Mouse (Mus musculus) midbrain, embryonic 16.5 days (tissue): ENCODE measurements around the gene 1700010I14Rik. TPM values are rescaled to one million over a fixed set of nuclear protein-coding genes. Genes with fewer than 3 reads are reported as not detected.
A peak's percentile ranks its signal among the peaks of the same experiment; 100 is the strongest.

Source experiments
- ATAC-seq: fragments of 200-750 bp; cut with Nextera tagmentation; 2 replicates; pipeline ENCODE4 v1.8.0; 2017; ENCODE audit warnings: moderate TSS enrichment
- H3K27ac ChIP-seq: fragments of 300-500 bp; sonication (generic); 2 replicates; pipeline ENCODE4 v1.5.1; 2014; ENCODE audit warnings: mild to moderate bottlenecking, low read length, mixed read lengths
- H3K27me3 ChIP-seq: fragments of 300-500 bp; sonication (generic); 2 replicates; pipeline ENCODE4 v1.6.1; 2014; ENCODE audit warnings: low read depth, low read length, mixed read lengths; ENCODE audit not compliant: control insufficient read depth, insufficient read depth
- H3K36me3 ChIP-seq: fragments of 300-500 bp; sonication (generic); 2 replicates; pipeline ENCODE4 v1.6.1; 2014; ENCODE audit warnings: mild to moderate bottlenecking, low read length, moderate library complexity, mixed read lengths; ENCODE audit not compliant: control insufficient read depth, insufficient read depth
- H3K4me1 ChIP-seq: fragments of 300-500 bp; sonication (generic); 2 replicates; pipeline ENCODE4 v1.6.1; 2014; ENCODE audit warnings: mild to moderate bottlenecking, low read length, mixed read lengths; ENCODE audit not compliant: control insufficient read depth, insufficient read depth
- H3K4me2 ChIP-seq: fragments of 300-500 bp; sonication (generic); 2 replicates; pipeline ENCODE4 v1.6.1; 2014; ENCODE audit warnings: mild to moderate bottlenecking, low read length, mixed read lengths
- H3K4me3 ChIP-seq: fragments of 300-500 bp; sonication (generic); 2 replicates; pipeline ENCODE4 v1.5.1; 2014; ENCODE audit warnings: low read depth, mild to moderate bottlenecking, low read length, moderate library complexity, mixed read lengths
- H3K9ac ChIP-seq: fragments of 300-500 bp; sonication (generic); 2 replicates; pipeline ENCODE4 v1.6.1; 2014; ENCODE audit warnings: low read depth, low read length, mixed read lengths
- H3K9me3 ChIP-seq: fragments of 300-500 bp; sonication (generic); replicated peaks from 2 replicates; pipeline ENCODE4 v1.6.1; 2014; ENCODE audit warnings: mild to moderate bottlenecking, low read length, mixed read lengths; ENCODE audit not compliant: control insufficient read depth, poor library complexity, severe bottlenecking
- WGBS: fragments of 180-500 bp; shearing (Covaris S2); extraction: QIAGEN DNeasy Blood & Tissue Kit; methylation state at CpG from one replicate; pipeline ENCODE4 v1.1.7; 2014; 5-methylcytosine and 5-hydroxymethylcytosine counted together
- polyA plus RNA-seq: library from polyadenylated mRNA; unstranded; fragments of >200 nt; fragmentation: Nextera tagmentation; extraction: Ambion mirVana; gene quantifications from 2 replicates; pipeline ENCODE4 v1.2.1, GENCODE M21; 2015

Gene 1700010I14Rik
- polyA plus RNA-seq, 1 experiment from 2014 or later, result 3.6 TPM

DNA sequence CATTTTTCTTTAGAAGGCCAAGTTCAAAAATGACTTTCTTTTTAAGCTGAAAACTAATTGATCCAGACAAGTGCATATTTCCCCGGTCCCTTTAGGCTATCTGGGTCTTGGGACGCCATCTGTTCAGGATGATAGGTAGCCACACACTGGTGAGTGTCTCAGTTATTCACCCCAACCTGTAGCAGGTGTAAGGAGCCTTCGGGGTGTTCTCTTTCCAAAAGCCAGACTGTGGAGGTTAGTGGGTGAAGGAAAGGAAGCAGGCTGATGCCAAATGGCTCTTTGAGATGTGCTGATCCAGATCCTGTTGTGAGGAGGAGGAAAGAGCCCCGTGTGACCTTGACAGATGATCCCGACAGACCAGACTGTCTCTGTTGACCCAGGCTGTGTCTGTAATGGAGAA is 14.8 kb upstream of the 1700010I14Rik start:
- H3K9ac ChIP-seq, result 0 out of 2 replicates have a peak overlapping the region, but pooled peaks have one; percentile 34
- no peaks in the 10 kb centered on the region for H3K27me3 ChIP-seq
- WGBS, result 66% methylated on average over 5 of the region's 5 CpGs
- no peak overlapping the region for H3K4me3 ChIP-seq
- H3K27ac ChIP-seq, result no peak overlapping the region
- H3K4me1 ChIP-seq, result peaks cover 9% of the 10 kb centered on the region
- no peaks in the 10 kb centered on the region for H3K9me3 ChIP-seq
- H3K4me2 ChIP-seq, result no peak overlapping the region
- no peak for ATAC-seq
- peaks cover 11% of the 10 kb centered on the region for H3K36me3 ChIP-seq

DNA sequence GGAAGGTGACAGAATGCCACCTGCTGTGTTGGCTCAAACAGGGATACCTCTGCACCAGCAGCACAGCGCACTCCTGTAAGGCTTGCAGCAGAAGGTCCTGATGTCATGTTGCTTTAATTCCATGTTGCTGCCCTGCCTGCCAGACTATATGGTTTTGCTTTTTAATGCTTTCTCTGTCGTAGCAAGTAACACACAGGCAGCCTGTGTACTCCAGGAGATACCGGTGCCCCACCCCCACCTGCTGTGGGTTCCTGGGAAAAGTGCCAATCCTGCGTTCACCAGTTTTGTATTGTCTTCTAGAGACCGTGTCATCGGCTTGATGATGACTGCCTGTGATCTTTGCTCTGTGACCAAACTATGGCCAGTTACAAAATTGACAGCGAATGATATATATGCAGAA is 13.7 kb upstream of the 1700010I14Rik start:
- H3K36me3 ChIP-seq, result peaks cover 9% of the 10 kb centered on the region
- H3K27ac ChIP-seq, result no peak overlapping the region
- no peak overlapping the region for H3K4me3 ChIP-seq
- H3K9me3 ChIP-seq, result no peaks in the 10 kb centered on the region
- no peak overlapping the region for H3K9ac ChIP-seq
- no peak overlapping the region for H3K4me2 ChIP-seq
- H3K4me1 ChIP-seq, result peaks cover 9% of the 10 kb centered on the region
- no peaks in the 10 kb centered on the region for H3K27me3 ChIP-seq
- no peak for ATAC-seq
- 46% methylated on average over 7 of the region's 7 CpGs for WGBS

DNA sequence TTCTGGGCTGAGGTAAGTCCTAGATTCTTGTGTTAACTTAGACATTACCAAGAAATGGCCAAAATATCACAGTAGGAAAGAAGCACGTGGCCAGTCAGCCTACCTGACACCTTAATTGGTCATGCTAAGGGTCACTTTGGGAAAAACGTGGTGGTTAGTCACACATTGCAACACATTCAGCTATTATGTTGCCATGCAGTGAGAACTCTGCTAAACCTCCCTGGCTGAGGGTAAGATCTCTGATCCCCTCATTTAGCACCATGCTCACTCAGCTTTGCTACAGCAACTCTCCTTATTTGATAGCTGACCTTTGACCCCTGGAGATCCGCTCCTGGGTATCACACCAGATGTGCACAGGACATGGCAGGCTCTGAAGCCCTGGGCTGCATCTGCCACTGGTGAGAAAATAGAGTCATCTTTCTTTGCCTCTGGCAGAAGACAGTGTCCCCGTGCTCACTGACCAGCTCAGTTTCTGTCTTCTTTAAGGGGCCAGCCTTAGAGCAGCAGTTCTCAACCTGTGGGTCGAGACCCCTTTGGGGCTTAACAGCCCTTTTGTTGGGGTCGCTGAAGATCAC is 13.2 kb upstream of the 1700010I14Rik start:
- no peak overlapping the region for H3K4me3 ChIP-seq
- ATAC-seq, result no peak
- WGBS, result 35% methylated on average over 6 of the region's 6 CpGs
- peaks cover 9% of the 10 kb centered on the region for H3K4me1 ChIP-seq
- H3K9me3 ChIP-seq, result no peaks in the 10 kb centered on the region
- peaks cover 4% of the 10 kb centered on the region for H3K36me3 ChIP-seq
- H3K27ac ChIP-seq, result no peak overlapping the region
- H3K27me3 ChIP-seq, result no peaks in the 10 kb centered on the region
- H3K4me2 ChIP-seq, result no peak overlapping the region
- H3K9ac ChIP-seq, result no peak overlapping the region

DNA sequence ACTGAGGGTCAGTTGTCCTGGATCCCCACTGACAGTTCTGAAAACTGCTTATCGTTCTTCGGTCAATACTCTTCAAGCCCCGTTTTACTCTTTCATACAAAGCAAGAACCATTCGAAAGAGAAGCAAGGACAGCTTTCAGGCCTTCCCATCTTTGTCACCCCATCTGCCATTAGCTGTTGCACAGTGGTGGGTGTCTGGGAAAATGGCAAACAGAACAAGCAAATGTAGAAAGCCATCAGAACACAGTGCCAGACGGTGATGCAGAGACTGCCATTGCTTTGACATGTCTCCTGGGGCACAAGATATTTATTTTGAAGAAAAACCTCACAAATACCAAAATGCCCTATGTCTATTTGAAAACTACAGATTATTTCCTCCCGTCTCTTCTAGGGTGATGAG is 11.4 kb upstream of the 1700010I14Rik start:
- peaks cover 9% of the 10 kb centered on the region for H3K4me1 ChIP-seq
- H3K27ac ChIP-seq, result no peak overlapping the region
- no peak overlapping the region for H3K4me2 ChIP-seq
- no peaks in the 10 kb centered on the region for H3K9me3 ChIP-seq
- H3K27me3 ChIP-seq, result no peaks in the 10 kb centered on the region
- peaks cover 3% of the 10 kb centered on the region for H3K36me3 ChIP-seq
- no peak overlapping the region for H3K9ac ChIP-seq
- no peak for ATAC-seq
- no peak overlapping the region for H3K4me3 ChIP-seq
- 91% methylated on average over 6 of the region's 6 CpGs for WGBS

DNA sequence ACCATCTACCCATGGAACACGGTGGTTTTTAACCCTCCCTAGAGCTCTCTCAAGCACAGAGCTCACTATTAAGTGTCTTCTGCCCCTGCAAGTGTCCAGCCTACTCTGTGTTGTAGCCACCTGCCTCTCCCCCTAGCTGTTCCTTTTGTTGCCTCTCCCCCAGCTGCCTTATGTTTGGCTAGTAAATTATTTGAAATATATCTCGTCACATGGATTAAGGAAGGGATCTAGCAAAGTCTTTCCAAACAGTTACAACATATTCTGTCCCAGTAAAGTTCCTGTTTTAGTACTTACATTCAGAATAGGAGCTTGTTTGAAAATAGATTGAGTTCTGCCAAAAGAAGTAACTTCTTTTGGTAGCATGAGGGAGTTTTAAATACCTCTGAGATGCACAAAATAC is 10.9 kb upstream of the 1700010I14Rik start:
- no peak for ATAC-seq
- WGBS, result 86% methylated on average over 2 of the region's 2 CpGs
- H3K36me3 ChIP-seq, result peaks cover 6% of the 10 kb centered on the region

DNA sequence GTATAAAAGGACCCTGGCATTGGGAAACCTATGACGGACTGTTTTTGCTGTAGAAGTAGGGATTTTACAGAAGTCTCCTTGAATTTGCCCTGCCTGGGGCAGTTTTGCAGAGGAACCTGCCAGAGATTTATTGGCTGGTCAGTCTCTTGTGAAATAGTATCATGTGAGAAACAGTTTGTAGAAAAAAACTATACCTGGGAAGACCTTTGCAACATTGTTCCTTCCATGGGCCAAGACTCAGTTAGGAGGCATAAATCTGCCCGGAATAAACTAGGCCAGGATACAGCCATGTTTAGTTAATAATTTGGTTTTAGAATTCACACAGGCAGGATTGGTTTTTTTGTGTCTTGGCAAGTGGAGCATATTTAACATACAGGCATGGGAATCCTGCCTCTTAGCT is 4.6 kb upstream of the 1700010I14Rik start:
- Histone ChIP-seq H3K27ac (no peak overlapping the region), H3K27me3 (no peaks in the 10 kb centered on the region), H3K9me3 (no peaks in the 10 kb centered on the region), H3K4me1 (peaks cover 2% of the 10 kb centered on the region), H3K4me3 (no peak overlapping the region), H3K36me3 (peaks cover 10% of the 10 kb centered on the region), H3K4me2 (no peak overlapping the region), H3K9ac (no peak overlapping the region)
- WGBS, result 81% methylated on average over 2 of the region's 2 CpGs
- ATAC-seq, result no peak

More for the DNA sequence above, 10.9 kb upstream of the 1700010I14Rik start:
- Histone ChIP-seq H3K4me1 (peaks cover 4% of the 10 kb centered on the region), H3K27me3 (no peaks in the 10 kb centered on the region), H3K9me3 (no peaks in the 10 kb centered on the region), H3K27ac (no peak overlapping the region), H3K4me3 (no peak overlapping the region), H3K4me2 (no peak overlapping the region), H3K9ac (no peak overlapping the region)

DNA sequence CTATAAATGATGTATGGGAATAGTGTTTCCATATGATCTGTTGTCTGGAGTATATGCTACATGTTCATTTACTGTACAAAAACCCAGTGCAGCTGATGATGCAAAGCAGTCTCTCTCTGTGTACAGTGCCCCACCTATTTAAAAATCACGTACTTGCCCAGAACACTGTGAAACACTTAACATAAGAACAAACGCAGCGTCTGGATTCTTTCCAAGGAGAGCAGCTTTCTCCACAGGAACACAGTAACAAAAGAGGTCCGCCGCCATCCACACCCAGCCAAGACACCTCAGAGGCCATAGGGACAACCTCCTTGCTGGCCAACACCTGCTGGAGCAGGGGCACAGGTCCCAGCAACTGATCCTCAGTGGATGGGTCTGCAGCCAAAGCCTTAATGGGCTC is 2.4 kb upstream of the 1700010I14Rik start:
- H3K4me1 ChIP-seq, result peaks cover 9% of the 10 kb centered on the region
- H3K9ac ChIP-seq, result no peak overlapping the region
- H3K4me3 ChIP-seq, result no peak overlapping the region
- no peak overlapping the region for H3K4me2 ChIP-seq
- H3K27ac ChIP-seq, result no peak overlapping the region
- no peak for ATAC-seq
- no peaks in the 10 kb centered on the region for H3K27me3 ChIP-seq
- H3K36me3 ChIP-seq, result peaks cover 10% of the 10 kb centered on the region
- 54% methylated on average over 5 of the region's 5 CpGs for WGBS
- no peaks in the 10 kb centered on the region for H3K9me3 ChIP-seq

DNA sequence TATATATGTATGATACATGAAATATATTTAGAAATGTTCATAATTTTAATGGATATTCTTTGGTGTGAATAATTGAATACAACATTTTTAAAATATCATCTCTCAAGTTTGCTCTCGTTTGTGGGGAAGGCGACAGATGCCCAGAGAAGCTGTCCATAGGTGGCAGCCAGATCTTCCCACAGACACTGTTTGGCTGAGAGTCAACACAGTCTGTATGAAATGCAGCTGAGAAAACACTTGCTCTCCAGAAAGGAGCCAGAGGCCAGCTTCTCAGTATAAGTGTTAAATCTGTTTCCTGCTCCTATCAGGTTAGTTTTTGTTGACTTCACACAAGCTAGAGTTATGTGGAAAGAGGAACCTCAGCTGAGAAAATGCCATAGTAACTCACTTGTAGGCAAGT is 1.6 kb upstream of the 1700010I14Rik start:
- ATAC-seq, result no peak
- Histone ChIP-seq H3K27ac (no peak overlapping the region), H3K4me2 (no peak overlapping the region), H3K9ac (no peak overlapping the region), H3K27me3 (no peaks in the 10 kb centered on the region), H3K4me3 (no peak overlapping the region), H3K9me3 (no peaks in the 10 kb centered on the region), H3K36me3 (peaks cover 9% of the 10 kb centered on the region), H3K4me1 (peaks cover 9% of the 10 kb centered on the region)
- 85% methylated on average over 2 of the region's 2 CpGs for WGBS

DNA sequence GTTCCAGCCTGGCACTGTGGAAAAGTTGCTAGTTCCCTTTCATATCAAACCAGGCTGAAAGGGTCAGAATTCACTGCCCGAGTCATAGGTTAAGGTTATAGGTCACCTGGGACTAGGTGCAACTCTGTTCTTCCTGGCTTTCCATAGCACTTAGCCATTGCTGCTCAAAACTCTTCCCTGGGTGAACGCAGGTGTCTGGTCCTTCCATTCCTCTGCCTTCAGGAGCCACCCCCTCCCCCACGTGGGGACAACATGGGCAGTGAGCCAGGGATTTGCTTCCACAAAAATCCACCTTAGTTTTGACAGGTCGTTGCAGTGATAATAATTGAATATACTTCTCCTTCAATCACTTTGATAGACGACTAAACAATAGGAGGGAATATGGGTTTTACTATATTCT is 764 bp upstream of the 1700010I14Rik start:
- Histone ChIP-seq H3K4me2 (no peak overlapping the region), H3K9me3 (no peaks in the 10 kb centered on the region), H3K4me1 (peaks cover 9% of the 10 kb centered on the region), H3K27me3 (no peaks in the 10 kb centered on the region), H3K4me3 (no peak overlapping the region), H3K27ac (no peak overlapping the region), H3K36me3 (peaks cover 4% of the 10 kb centered on the region), H3K9ac (no peak overlapping the region)
- 83% methylated on average over 5 of the region's 5 CpGs for WGBS
- 0 out of 2 replicates have a peak, but pooled peaks have one; percentile 1 for ATAC-seq
